Comparison of ENCODE assay signal across 8 mouse cellular contexts in the genomic region with DNA sequence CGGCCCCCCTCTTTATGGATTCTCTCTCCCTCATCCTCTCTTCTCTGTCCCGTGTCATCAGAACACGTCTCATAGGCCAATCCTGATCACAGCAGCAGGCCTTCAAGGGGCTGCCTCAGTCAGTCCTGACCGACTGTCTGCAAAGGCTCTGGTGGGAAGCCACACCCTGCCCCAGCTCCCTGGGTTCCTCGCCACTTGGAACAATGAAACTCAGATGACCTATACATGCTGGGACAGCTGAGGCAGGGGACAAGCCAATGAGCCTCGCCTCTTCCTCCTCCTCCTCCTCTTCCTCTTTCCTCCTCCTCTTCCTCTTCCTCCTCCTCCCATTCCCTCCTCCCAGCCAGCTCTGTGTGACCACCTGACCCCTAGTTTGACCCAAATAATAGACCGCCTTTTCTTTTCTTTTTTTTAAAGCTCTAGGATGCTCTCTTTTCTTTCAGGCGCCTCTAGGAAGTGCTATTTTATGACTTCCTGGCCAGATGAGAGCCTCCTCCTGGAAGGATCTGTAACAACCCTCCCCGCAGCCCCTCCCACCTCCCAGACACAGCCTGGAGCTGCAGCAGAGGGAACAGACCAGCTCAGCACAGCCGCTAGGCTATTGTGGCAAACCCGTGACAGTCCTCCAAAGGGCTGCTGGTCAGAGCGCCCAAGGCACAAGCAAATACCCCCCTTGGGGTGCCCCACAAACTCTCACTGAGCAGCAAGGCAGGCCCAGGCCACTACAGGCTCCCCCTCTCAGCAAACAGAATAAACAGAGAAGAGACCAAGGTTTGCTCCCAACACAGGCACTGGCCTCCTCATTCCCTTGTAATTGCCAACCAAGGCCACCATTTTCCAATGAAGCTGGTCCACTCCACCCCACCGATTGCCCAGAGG. TPM values are rescaled to one million over a fixed set of nuclear protein-coding genes. Genes with fewer than 3 reads are reported as not detected.
DNase-seq lines count a peak whose midpoint lies in the region; ATAC-seq and TF ChIP-seq lines count a peak whose summit lies in the region.

No protein-coding gene starts in this region.

- peak; percentile 77; the same call in 1 of the 2 replicates for TF ChIP-seq POLR2A in lung, adult 2 months (IDR thresholded peaks at IDR 0.05; ENCODE audit: borderline replicate concordance, extremely low read depth, low read depth, low read length)
- TF ChIP-seq POLR2A in olfactory bulb, adult 2 months (IDR thresholded peaks at IDR 0.05; ENCODE audit: insufficient read depth, low read depth, low read length), result peak; percentile 83

- peak; percentile 20; the same call in 1 of the 2 replicates for TF ChIP-seq EP300 in heart, postnatal 0 days (IDR thresholded peaks at IDR 0.05; ENCODE audit: low read depth)

- H3K36me3 ChIP-seq in forebrain, embryonic 13.5 days (ENCODE audit: poor library complexity, severe bottlenecking), result peaks cover 40% of the 10 kb centered on the region
- peaks cover 27% of the 10 kb centered on the region; the same call in 1 of the 2 replicates for H3K36me3 ChIP-seq in heart, postnatal 0 days (replicated peaks; ENCODE audit: control insufficient read depth, insufficient read depth, low read length)

- 34% methylated on average over 13 of the region's 13 CpGs for WGBS in forebrain, embryonic 13.5 days
- 37% methylated on average over 13 of the region's 13 CpGs for WGBS in heart, postnatal 0 days
- WGBS in lung, adult 2 months, result 21% methylated on average over 13 of the region's 13 CpGs
- WGBS in olfactory bulb, adult 2 months, result 18% methylated on average over 13 of the region's 13 CpGs

- peak overlapping the region; percentile 85 for H3K27ac ChIP-seq in forebrain, embryonic 13.5 days
- H3K27ac ChIP-seq in heart, postnatal 0 days (ENCODE audit: low read depth), result peak overlapping the region; percentile 84
- peak overlapping the region; percentile 99 for H3K27ac ChIP-seq in olfactory bulb, adult 2 months (ENCODE audit: insufficient read depth, low read depth, low read length)

- H3K9me3 ChIP-seq in forebrain, embryonic 13.5 days (replicated peaks), result no peaks in the 10 kb centered on the region
- H3K9me3 ChIP-seq in heart, postnatal 0 days (replicated peaks; ENCODE audit: control insufficient read depth, low read length), result no peaks in the 10 kb centered on the region

- DNase-seq in 3T3-L1 (ENCODE audit: low read depth, low spot score), result peak; percentile 50
- peak; percentile 77 to 87 for DNase-seq in adrenal gland, postnatal 36 days
- peak; percentile 84 for DNase-seq in heart, postnatal 0 days (ENCODE audit: low spot score)
- DNase-seq in kidney, postnatal 4 days, result peak; percentile 88 to 94
- DNase-seq in lung, adult 2 months, result peak; percentile 67

- H3K4me1 ChIP-seq in forebrain, embryonic 13.5 days, result peaks cover 72% of the 10 kb centered on the region
- peaks cover 65% of the 10 kb centered on the region for H3K4me1 ChIP-seq in heart, postnatal 0 days (ENCODE audit: control insufficient read depth, insufficient read depth)
- H3K4me1 ChIP-seq in lung, adult 2 months (ENCODE audit: control insufficient read depth, insufficient read depth, low read length), result peaks cover 38% of the 10 kb centered on the region
- H3K4me1 ChIP-seq in olfactory bulb, adult 2 months (ENCODE audit: control insufficient read depth, insufficient read depth, low read length), result peaks cover 65% of the 10 kb centered on the region

- peak; percentile 76 for ATAC-seq in forebrain, embryonic 13.5 days
- ATAC-seq in heart, postnatal 0 days (ENCODE audit: insufficient read depth, low read depth), result peak; percentile 83
- no peak for ATAC-seq in activated CD4-positive, CD25-positive, alpha-beta regulatory T cell, adult 4 months

- H3K27me3 ChIP-seq in forebrain, embryonic 13.5 days, result no peaks in the 10 kb centered on the region
- no peaks in the 10 kb centered on the region for H3K27me3 ChIP-seq in heart, postnatal 0 days (ENCODE audit: control insufficient read depth, insufficient read depth, low read length)

- H3K4me3 ChIP-seq in forebrain, embryonic 13.5 days, result peak overlapping the region; percentile 12
- no peak overlapping the region for H3K4me3 ChIP-seq in heart, postnatal 0 days (ENCODE audit: low read depth, low read length)
- H3K4me3 ChIP-seq in lung, adult 2 months (replicated peaks; ENCODE audit: extremely low read depth, low read depth, low read length), result no peak overlapping the region
- peak overlapping the region; percentile 33 for H3K4me3 ChIP-seq in olfactory bulb, adult 2 months (ENCODE audit: insufficient read depth, low read depth, low read length)

- peak; percentile 32 for TF ChIP-seq CTCF in heart, postnatal 0 days (IDR thresholded peaks at IDR 0.05; ENCODE audit: low read depth)
- TF ChIP-seq CTCF in lung, adult 2 months (IDR thresholded peaks at IDR 0.05; ENCODE audit: insufficient read depth, low read length), result no peak
- peak; percentile 5; the same call in 1 of the 2 replicates for TF ChIP-seq CTCF in olfactory bulb, adult 2 months (IDR thresholded peaks at IDR 0.05; ENCODE audit: insufficient read depth, low read depth, low read length)

- H3K4me2 ChIP-seq in forebrain, embryonic 13.5 days, result peak overlapping the region; percentile 67
- H3K4me2 ChIP-seq in heart, postnatal 0 days (ENCODE audit: low read depth, low read length), result peak overlapping the region; percentile 10; the same call in 1 of the 2 replicates

- peak overlapping the region; percentile 62 for H3K9ac ChIP-seq in forebrain, embryonic 13.5 days
- peak overlapping the region; percentile 37 for H3K9ac ChIP-seq in heart, postnatal 0 days (replicated peaks; ENCODE audit: low read depth, low read length)

RNA-seq across cellular contexts. Expression of a gene that starts 24.1 kb away (rescaled TPM):
- total RNA-seq in adrenal gland, postnatal 36 days (2021), result 10 to 100 TPM; 47.9 to 53.4 TPM
- polyA plus RNA-seq in forebrain, embryonic 13.5 days (2015; fragmentation: Nextera tagmentation; extraction: Ambion mirVana), result 73.3 and 85.4 TPM in 2 replicates
- 19.2 and 48.1 TPM in 2 replicates for total RNA-seq in heart, postnatal 0 days (2014; rRNA removed; ENCODE audit: low replicate concordance)
- 35.3 and 35.4 TPM in 2 replicates for polyA plus RNA-seq in heart, postnatal 0 days (2015; fragmentation: Nextera tagmentation; extraction: Ambion mirVana)
- polyA plus RNA-seq in lung, adult 2 months (2012; rRNA removed), result 25.3 and 29.8 TPM in 2 replicates
- 440 TPM in 1 of 2 replicates, not detected in the other for polyA plus RNA-seq in olfactory bulb, adult 2 months (2012; ENCODE audit: insufficient read depth, insufficient read length, low replicate concordance, missing spikeins)
- 10 to 100 TPM; 41.1 to 48.5 TPM for polyA plus RNA-seq in activated CD4-positive, CD25-positive, alpha-beta regulatory T cell, adult 4 months (2017; shearing (Covaris generic))

Comparison
In these comparisons a context has a peak if more than half of its experiments do, and no peak if none do; other contexts are left out.
1. H3K4me3 ChIP-seq: peak in forebrain, embryonic 13.5 days (single experiment) and olfactory bulb, adult 2 months (single experiment); none in heart, postnatal 0 days (single experiment) and lung, adult 2 months (single experiment).
2. Peak in every context shown above with its lines, with median percentiles within 50 percentile points of each other: DNase-seq and H3K27ac ChIP-seq.